Mouse (Mus musculus): ENCODE data around the gene Gm10134. TPM values are rescaled to one million over a fixed set of nuclear protein-coding genes. Genes with fewer than 3 reads are reported as not detected.

Gm10134 gene
- polyA plus RNA-seq, 1 experiment from 2014 or later, result not detected

Other genes starting within 250 kb of the Gm10134 start
- gene Ppp1r26, start 59.3 kb upstream of the Gm10134 start, polyA plus RNA-seq (2014; fragmentation: Nextera tagmentation; extraction: Ambion mirVana), result 2.7 and 4.1 TPM in 2 replicates
- gene 1700007K13Rik, start 39.8 kb upstream of the Gm10134 start, polyA plus RNA-seq (2014; fragmentation: Nextera tagmentation; extraction: Ambion mirVana), result 0.90 and 1.5 TPM in 2 replicates
- 68.4 and 71.4 TPM in 2 replicates for gene Mrps2, start 38.0 kb upstream of the Gm10134 start, polyA plus RNA-seq (2014; fragmentation: Nextera tagmentation; extraction: Ambion mirVana)
- gene Gbgt1, start 9.2 kb upstream of the Gm10134 start, polyA plus RNA-seq (2014; fragmentation: Nextera tagmentation; extraction: Ambion mirVana), result not detected in 2 replicates
- 41.7 and 44.8 TPM in 2 replicates for gene Ralgds, start 7.0 kb downstream of the Gm10134 start, polyA plus RNA-seq (2014; fragmentation: Nextera tagmentation; extraction: Ambion mirVana)
- gene Cel, start 57.3 kb downstream of the Gm10134 start, polyA plus RNA-seq (2014; fragmentation: Nextera tagmentation; extraction: Ambion mirVana), result not detected in 2 replicates
- 38.5 and 38.8 TPM in 2 replicates for gene Gtf3c5, start 77.7 kb downstream of the Gm10134 start, polyA plus RNA-seq (2014; fragmentation: Nextera tagmentation; extraction: Ambion mirVana)
- 2.1 and 2.6 TPM in 2 replicates for gene Gfi1b, start 115.9 kb downstream of the Gm10134 start, polyA plus RNA-seq (2014; fragmentation: Nextera tagmentation; extraction: Ambion mirVana)
- 16.4 and 17.9 TPM in 2 replicates for gene Tsc1, start 135.1 kb downstream of the Gm10134 start, polyA plus RNA-seq (2014; fragmentation: Nextera tagmentation; extraction: Ambion mirVana)
- 1.4 and 2.1 TPM in 2 replicates for gene Spaca9, start 193.6 kb downstream of the Gm10134 start, polyA plus RNA-seq (2014; fragmentation: Nextera tagmentation; extraction: Ambion mirVana)
- 0.75 and 0.97 TPM in 2 replicates for gene Ak8, start 194.1 kb downstream of the Gm10134 start, polyA plus RNA-seq (2014; fragmentation: Nextera tagmentation; extraction: Ambion mirVana)